Mouse (Mus musculus) layer of hippocampus, adult 2 months (tissue): Measurements from ENCODE around the gene Tbpl1. TPM values are rescaled to one million over a fixed set of nuclear protein-coding genes. Genes with fewer than 3 reads are reported as not detected.

Source experiments
- DNase-seq, 2 experiments: peaks; one replicate each; pipeline ENCODE4 v3.0.0; 2022; ENCODE audit warnings: low spot score in 2 of 2
- H3K27ac ChIP-seq: fragments of 200-600 bp; 2 replicates; pipeline ENCODE4 v1.8.1; 2022
- H3K4me3 ChIP-seq: fragments of 200-600 bp; 2 replicates; pipeline ENCODE4 v1.8.1; 2022; ENCODE audit warnings: mild to moderate bottlenecking
- CTCF ChIP-seq: fragments of 200-600 bp; conservative IDR thresholded peaks from 2 replicates; pipeline ENCODE4 v1.8.1; 2022; ENCODE audit warnings: antibody characterized with exemption, mild to moderate bottlenecking, moderate library complexity
- total RNA-seq, 2 experiments: library from RNA; stranded (reverse); gene quantifications; 2 replicates each; pipeline ENCODE4 v1.2.3; 2021

Gene Tbpl1
- total RNA-seq, 2 experiments from 2014 or later = 59.8 to 62.4 TPM

DNA sequence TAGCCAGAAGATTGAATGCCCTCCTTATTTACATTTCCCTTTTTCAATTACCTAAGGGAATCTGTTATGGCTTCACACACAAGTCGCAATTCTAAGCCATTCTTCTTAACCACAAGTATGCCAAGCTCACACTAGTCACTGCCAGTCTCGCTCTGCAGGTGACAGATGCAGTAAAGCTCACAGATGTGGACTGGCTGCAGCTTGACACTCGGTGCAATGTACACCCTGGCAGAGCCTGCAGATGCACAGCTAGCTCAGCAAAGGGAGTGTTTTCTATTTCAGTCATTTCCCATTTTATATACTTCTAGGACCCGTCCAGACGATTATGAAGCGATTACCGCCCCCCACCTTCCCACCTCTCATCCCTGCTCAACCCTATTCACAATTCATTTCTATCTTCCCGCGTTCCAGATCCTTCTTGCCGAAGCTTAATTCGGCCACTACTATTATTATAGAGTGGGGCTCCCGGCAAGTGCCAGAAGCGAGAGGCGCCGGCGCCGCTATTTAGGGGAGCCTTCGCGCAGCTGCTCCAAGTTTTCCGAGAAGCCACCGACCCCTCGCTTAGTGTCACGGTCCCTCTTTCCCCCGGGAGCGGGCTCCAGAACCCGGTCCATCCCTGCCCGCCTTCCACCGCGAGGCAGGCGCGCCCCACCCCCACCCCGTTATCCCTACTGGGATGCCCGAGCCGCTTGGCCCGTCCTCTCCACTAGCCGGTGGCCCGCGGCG lies 1.3 kb downstream of the Tbpl1 start:
- Histone ChIP-seq H3K27ac (peak overlapping the region; percentile 100), H3K4me3 (peak overlapping the region; percentile 99)
- DNase-seq = peak in 1 of 2 experiments; percentile 10
- no peak for TF ChIP-seq CTCF

DNA sequence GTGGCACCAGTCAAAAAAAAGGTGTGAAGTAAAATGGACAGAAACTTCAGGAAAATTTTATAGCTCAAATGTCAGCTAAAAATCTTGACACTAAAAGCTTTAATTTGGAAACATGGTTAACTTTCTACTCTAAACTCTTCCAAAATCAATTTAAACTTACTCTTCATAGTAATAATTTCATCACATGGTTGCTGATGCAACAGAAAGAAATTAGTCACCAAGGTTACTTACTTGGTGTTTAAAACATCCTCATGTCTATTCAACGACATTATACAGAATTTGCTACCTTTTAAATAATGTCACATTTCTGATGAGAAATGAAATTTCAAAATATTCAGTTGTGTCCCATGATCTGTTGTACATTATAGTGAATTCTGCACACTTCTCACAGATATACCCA lies 3.5 kb downstream of the Tbpl1 start:
- DNase-seq = no peak

GRCm38 (mm10) chr10:22726295-22726694 lies 5.4 kb downstream of the Tbpl1 start:
- H3K27ac ChIP-seq = no peak overlapping the region
- no peak for DNase-seq
- no peak overlapping the region for H3K4me3 ChIP-seq
- no peak for TF ChIP-seq CTCF

More for the DNA sequence above, 3.5 kb downstream of the Tbpl1 start:
- Histone ChIP-seq H3K27ac (no peak overlapping the region), H3K4me3 (no peak overlapping the region)
- no peak for TF ChIP-seq CTCF

- Histone ChIP-seq H3K4me3 (no peak overlapping the region), H3K27ac (no peak overlapping the region)
- TF ChIP-seq CTCF = no peak
- no peak for DNase-seq
Measured at GRCm38 (mm10) chr10:22725166-22725565, 6.6 kb downstream of the Tbpl1 start.

DNA sequence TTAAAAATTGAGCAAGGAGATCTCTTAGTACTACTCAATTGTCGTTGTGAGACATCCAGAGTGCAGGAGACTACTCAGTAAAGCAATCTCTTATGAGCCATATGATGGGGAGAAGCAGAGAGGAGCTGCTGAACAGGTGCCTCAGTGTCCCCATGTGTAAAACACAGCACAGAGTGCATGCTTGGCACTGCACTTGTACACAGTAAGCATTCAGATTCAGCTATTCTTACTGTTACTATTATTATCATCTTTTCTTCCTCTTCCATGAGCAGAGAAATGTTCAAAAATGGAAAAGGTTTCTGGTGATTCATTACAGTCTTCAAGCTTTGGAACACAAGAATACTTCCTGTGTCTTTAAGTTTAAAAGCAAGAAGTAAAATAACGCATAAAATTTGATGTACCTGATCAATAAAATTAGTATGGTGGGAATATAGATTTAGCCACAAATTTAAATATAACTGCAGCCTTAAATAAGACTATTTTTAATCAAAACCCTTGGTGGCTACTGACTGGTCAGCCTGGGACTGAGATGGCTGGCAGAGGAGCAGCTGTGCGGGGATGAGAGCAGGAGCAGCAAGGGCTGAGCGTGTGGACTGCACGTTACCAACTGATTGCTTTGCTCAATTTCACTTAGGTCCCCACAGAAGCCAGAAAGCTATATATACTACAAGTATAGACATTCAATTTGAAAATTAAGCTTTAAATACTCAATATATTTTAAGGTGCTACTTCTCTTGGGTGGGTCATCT lies 10.8 kb downstream of the Tbpl1 start:
- Histone ChIP-seq H3K4me3 (no peak overlapping the region), H3K27ac (peak overlapping the region; percentile 5; the same call in 1 of the 2 replicates)
- TF ChIP-seq CTCF = no peak
- DNase-seq = peak in 1 of 2 experiments; percentile 8

- DNase-seq = no peak
- TF ChIP-seq CTCF = no peak; the same call in 1 of the 2 replicates
- Histone ChIP-seq H3K4me3 (no peak overlapping the region), H3K27ac (no peak overlapping the region)
Measured at GRCm38 (mm10) chr10:22718475-22718874, 13.3 kb downstream of the Tbpl1 start.

DNA sequence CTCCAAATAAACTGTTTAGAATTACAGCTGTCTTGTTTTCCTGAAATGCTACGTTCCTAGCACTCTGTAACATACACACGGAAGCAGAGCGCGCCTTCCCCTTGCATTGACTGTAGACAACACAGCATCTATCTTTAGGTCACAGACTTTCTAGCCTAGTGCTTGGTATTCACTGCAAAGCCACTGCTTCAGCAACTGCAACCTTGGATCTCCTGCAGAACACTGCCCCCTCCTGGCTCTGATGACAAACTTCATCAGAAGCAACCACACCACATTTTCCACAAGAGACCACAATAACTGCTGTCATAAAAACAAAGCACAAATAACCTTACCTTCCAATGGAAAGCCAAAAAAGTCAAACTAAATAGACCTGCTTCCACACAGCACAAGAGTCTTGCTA lies 17.2 kb downstream of the Tbpl1 start:
- Histone ChIP-seq H3K4me3 (no peak overlapping the region), H3K27ac (no peak overlapping the region)
- DNase-seq = peak in 1 of 2 experiments; percentile 66
- TF ChIP-seq CTCF = peak; percentile 96

DNA sequence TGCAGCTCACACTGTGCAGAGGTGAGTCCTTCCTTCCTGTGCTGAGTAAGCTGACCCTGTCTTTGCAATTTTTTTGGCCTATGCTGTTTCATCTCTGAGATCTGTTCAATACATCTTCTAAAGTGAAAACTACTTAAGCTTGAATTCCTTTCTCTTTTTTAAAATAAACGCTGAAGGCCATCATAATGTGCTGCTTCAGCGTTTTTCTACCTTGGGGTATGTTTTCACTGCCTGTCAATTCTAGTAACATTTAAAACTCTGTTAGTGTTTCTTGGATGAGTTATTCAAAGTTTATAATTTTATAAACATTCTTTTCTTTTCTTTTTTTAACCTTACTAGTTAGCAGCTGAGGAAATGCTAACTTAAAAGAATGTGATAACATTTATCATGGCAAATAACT lies 18.8 kb downstream of the Tbpl1 start:
- no peak overlapping the region for H3K4me3 ChIP-seq
- H3K27ac ChIP-seq = no peak overlapping the region
- DNase-seq = no peak
- no peak for TF ChIP-seq CTCF

DNA sequence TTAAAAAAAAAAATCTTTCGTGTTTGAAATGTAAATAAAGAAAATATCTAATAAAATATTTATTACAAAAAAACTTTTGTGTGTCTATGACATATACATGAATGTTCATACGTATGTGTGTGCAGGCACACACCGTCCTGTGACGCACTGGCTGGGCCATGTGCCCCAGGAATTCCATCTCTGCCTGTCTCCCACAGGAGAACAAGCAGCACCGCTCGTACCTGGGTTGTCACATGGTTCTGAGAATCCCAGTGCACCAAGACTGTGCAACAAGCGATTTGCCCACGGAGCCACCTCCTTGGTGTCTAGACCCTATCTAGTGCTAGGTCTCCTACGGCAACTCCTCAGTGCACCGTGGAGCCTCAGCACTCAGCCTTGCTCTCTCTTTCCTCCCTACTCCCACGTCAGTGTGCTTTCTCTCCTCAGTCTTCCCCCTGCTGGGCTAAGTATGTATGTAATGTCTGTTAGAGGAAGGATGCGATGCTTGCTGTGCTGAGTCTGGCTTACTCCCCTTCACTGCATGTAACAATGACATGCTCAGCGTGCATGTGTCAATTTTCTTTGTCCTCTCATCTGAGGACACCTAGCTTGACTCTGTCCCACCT lies 21.5 kb downstream of the Tbpl1 start:
- H3K4me3 ChIP-seq = no peak overlapping the region
- no peak overlapping the region for H3K27ac ChIP-seq
- no peak for DNase-seq
- peak; percentile 65 for TF ChIP-seq CTCF

GRCm38 (mm10) chr10:22708190-22708843 lies 23.4 kb downstream of the Tbpl1 start:
- TF ChIP-seq CTCF = no peak
- peak overlapping the region; percentile 53; the same call in 1 of the 2 replicates for H3K27ac ChIP-seq
- H3K4me3 ChIP-seq = no peak overlapping the region
- no peak for DNase-seq

DNA sequence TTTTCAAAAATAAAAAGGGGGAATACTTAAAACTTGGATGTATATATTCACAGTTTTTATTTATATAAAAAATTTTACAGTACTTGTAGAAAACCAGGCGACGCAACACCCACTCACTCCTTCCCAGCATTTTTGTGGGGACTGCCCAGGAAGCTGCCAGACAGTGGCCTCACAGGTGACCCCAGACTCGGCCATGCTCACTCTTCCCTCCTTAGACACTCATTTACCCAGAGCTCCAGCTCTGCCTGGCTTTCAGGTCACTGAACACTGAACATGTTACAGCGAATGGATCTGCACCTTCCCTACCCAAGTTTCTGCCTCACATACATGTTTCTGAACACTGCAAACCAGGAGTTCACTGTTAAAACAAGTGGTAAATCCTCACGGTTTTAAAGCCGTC lies 27.9 kb downstream of the Tbpl1 start:
- Histone ChIP-seq H3K27ac (peak overlapping the region; percentile 82; the same call in 1 of the 2 replicates), H3K4me3 (no peak overlapping the region)
- TF ChIP-seq CTCF = no peak
- no peak for DNase-seq

DNA sequence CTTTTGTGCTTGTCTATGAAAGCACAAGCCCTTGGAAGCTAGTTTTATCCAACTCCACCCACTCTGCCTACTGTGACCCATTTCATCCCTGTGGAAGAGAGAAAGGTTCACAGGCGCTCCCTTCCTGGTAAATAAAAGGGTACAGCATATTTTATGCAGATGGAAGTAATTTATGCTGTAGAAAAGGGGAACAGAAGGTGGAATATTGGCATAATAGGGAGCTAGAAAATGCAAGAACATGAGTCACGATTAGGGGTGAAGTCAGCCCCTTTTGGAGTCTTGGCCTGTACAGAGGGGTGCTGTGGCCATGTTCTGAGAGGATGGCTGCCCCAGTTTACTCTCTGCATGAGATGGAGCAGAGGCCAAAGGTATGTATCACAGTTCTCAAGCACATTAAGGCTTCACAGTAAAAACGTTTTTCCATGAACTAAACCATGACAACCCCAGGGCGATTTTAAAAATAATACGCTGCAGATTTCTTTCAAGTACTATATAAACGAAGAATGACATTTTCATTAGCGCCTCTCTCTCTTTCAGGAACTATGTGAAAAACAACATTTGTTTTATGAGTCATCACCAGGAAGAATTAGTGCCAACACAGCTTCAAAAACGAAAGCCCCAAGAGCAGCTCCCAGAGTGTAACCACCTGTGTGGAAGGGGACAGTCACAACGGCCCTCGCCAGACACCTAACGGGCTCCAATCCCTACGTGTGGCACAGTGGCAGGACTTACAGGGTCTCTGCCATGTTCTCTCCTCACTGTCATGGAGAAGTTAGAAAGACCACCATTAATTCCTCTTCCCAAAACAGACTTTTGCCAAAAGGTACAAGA lies 30.0 kb downstream of the Tbpl1 start:
- Histone ChIP-seq H3K4me3 (no peak overlapping the region), H3K27ac (peak overlapping the region; percentile 82)
- peak; percentile 45 to 56 for DNase-seq
- no peak for TF ChIP-seq CTCF
